Mouse (Mus musculus): ENCODE measurements at regions not wholly inside any gene's neighbourhood (a gene's known extent, or its start where the extent isn't known, plus 50 kb on each side); places are given as distances from the start of the nearest gene placed in this dataset.

DNA sequence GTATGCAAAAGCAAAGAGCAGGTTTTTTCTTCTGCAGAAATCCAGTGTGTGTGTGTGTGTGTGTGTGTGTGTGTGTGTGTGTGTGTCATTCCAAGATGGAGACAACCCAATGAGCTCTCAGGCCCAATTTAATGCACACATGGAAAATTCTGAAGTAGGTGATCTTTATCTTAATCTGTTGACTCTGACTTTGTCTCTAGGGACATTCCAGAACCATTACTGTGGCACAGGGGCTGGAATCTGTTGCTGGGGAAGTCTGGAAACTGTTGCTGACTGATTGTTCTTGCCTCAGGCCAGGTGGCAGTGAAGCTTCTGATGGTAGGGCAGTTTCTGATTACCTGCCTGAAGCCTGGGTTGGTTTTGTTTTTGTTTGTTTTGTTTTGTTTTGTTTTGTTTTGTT is 3850.8 kb downstream of the 9330182O14Rik start:
- H3K27ac ChIP-seq (ENCODE audit: insufficient read depth, low read depth): no peak overlapping the region
- dilution Hi-C loops (cut with MboI; ENCODE audit: extremely low pct_ligation_motif_present, extremely low pct_unique_long_range_greater_than_20kb, low sequenced_read_pairs) (no loop called here), in situ Hi-C loops (cut with MboI; ENCODE audit: low pct_ligation_motif_present, low pct_unique_long_range_greater_than_20kb, low sequenced_read_pairs) (no loop called here)
- DNase-seq (ENCODE audit: extremely low read depth): no peak
- H3K36me3 ChIP-seq (replicated peaks in 1 of 2; ENCODE audit: control insufficient read depth in 1 of 2, insufficient read depth in 1 of 2, low read length in 1 of 2): no peaks in the 10 kb centered on the region
- H3K9ac ChIP-seq (ENCODE audit: insufficient read depth, low read depth): no peak overlapping the region
- no peaks in the 10 kb centered on the region for H3K79me2 ChIP-seq (replicated peaks; ENCODE audit: control insufficient read depth, extremely low read depth, insufficient read depth, poor library complexity, severe bottlenecking)
- no peak for TF ChIP-seq MXI1 (IDR thresholded peaks at IDR 0.05; ENCODE audit: low read depth, low read length)
- no peak for TF ChIP-seq MAZ (IDR thresholded peaks at IDR 0.05; ENCODE audit: low read depth, low read length)
- no peak for TF ChIP-seq MEF2A (IDR thresholded peaks at IDR 0.05; ENCODE audit: borderline replicate concordance, low read depth, low read length)
- no peak for TF ChIP-seq SIN3A (IDR thresholded peaks at IDR 0.05; ENCODE audit: low read length)
- no peak for TF ChIP-seq CHD2 (IDR thresholded peaks at IDR 0.05; ENCODE audit: low read length)
- TF ChIP-seq CTCF (conservative IDR thresholded peaks at IDR 0.05 in 1 of 2, IDR thresholded peaks at IDR 0.05 in 1 of 2; ENCODE audit: low read depth in 2 of 2, low read length in 2 of 2): no peak
- H3K4me3 ChIP-seq (replicated peaks in 1 of 3; ENCODE audit: low read depth in 2 of 3, low read length in 2 of 3, poor library complexity in 1 of 3): no peak overlapping the region
- H3K4me2 ChIP-seq (ENCODE audit: insufficient read depth, low read depth, poor library complexity, severe bottlenecking): no peak overlapping the region
- H3K4me1 ChIP-seq (ENCODE audit: control insufficient read depth in 1 of 2, insufficient read depth in 2 of 2): no peaks in the 10 kb centered on the region
- H3K27me3 ChIP-seq (replicated peaks): no peaks in the 10 kb centered on the region
- no peaks in the 10 kb centered on the region for H3K9me3 ChIP-seq (replicated peaks; ENCODE audit: low read length)

GRCm38 (mm10) chr15:43991229-43991628 is 3857.1 kb downstream of the 9330182O14Rik start:
- H3K9ac ChIP-seq (ENCODE audit: insufficient read depth, low read depth): no peak overlapping the region
- no peaks in the 10 kb centered on the region for H3K4me1 ChIP-seq (ENCODE audit: control insufficient read depth in 1 of 2, insufficient read depth in 2 of 2)
- H3K79me2 ChIP-seq (replicated peaks; ENCODE audit: control insufficient read depth, extremely low read depth, insufficient read depth, poor library complexity, severe bottlenecking): no peaks in the 10 kb centered on the region
- dilution Hi-C loops (cut with MboI; ENCODE audit: extremely low pct_ligation_motif_present, extremely low pct_unique_long_range_greater_than_20kb, low sequenced_read_pairs): no loop called here
- no peak overlapping the region for H3K4me3 ChIP-seq (replicated peaks in 1 of 3; ENCODE audit: low read depth in 2 of 3, low read length in 2 of 3, poor library complexity in 1 of 3)
- in situ Hi-C loops (cut with MboI; ENCODE audit: low pct_ligation_motif_present, low pct_unique_long_range_greater_than_20kb, low sequenced_read_pairs): no loop called here
- H3K4me2 ChIP-seq (ENCODE audit: insufficient read depth, low read depth, poor library complexity, severe bottlenecking): no peak overlapping the region
- TF ChIP-seq RAD21 (IDR thresholded peaks at IDR 0.05; ENCODE audit: low read depth, low read length): peak; percentile 74
- TF ChIP-seq SMC3 (IDR thresholded peaks at IDR 0.05; ENCODE audit: low read depth, low read length): peak; percentile 59
- no peak for TF ChIP-seq ZKSCAN1 (IDR thresholded peaks at IDR 0.05; ENCODE audit: borderline replicate concordance, low read depth, low read length)
- TF ChIP-seq CTCF (conservative IDR thresholded peaks at IDR 0.05 in 1 of 2, IDR thresholded peaks at IDR 0.05 in 1 of 2; ENCODE audit: low read depth in 2 of 2, low read length in 2 of 2): peak; percentile 54 to 66; a peak in 3 of 4 replicates
- DNase-seq (ENCODE audit: extremely low read depth): peak; percentile 60
- no peak overlapping the region for H3K27ac ChIP-seq (ENCODE audit: insufficient read depth, low read depth)
- H3K36me3 ChIP-seq (replicated peaks in 1 of 2; ENCODE audit: control insufficient read depth in 1 of 2, insufficient read depth in 1 of 2, low read length in 1 of 2): no peaks in the 10 kb centered on the region
- no peaks in the 10 kb centered on the region for H3K9me3 ChIP-seq (replicated peaks; ENCODE audit: low read length)
- no peaks in the 10 kb centered on the region for H3K27me3 ChIP-seq (replicated peaks)

DNA sequence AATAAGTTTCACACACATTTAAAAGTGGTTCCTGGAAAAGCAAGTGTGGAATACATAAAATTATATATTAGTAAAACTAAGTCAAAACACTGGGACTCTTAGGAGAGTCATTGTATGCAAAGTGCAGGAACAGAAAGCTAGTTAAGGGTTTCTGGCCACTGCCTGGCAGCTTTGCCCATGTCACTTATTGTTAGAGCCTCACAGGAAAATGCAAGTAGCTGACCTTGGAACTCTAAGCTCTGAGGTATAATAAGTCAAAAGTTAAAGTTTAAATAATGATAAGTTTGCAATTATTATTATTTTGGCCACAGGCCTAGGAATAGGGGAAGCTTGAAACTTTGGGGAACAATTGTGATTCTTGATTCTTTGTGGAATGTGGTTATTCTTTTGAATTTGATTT is 3858.8 kb downstream of the 9330182O14Rik start:
- H3K4me2 ChIP-seq (ENCODE audit: insufficient read depth, low read depth, poor library complexity, severe bottlenecking): no peak overlapping the region
- no peaks in the 10 kb centered on the region for H3K4me1 ChIP-seq (ENCODE audit: control insufficient read depth in 1 of 2, insufficient read depth in 2 of 2)
- no peak overlapping the region for H3K9ac ChIP-seq (ENCODE audit: insufficient read depth, low read depth)
- no peak overlapping the region for H3K27ac ChIP-seq (ENCODE audit: insufficient read depth, low read depth)
- no peaks in the 10 kb centered on the region for H3K27me3 ChIP-seq (replicated peaks)
- H3K36me3 ChIP-seq (replicated peaks in 1 of 2; ENCODE audit: control insufficient read depth in 1 of 2, insufficient read depth in 1 of 2, low read length in 1 of 2): no peaks in the 10 kb centered on the region
- H3K79me2 ChIP-seq (replicated peaks; ENCODE audit: control insufficient read depth, extremely low read depth, insufficient read depth, poor library complexity, severe bottlenecking): no peaks in the 10 kb centered on the region
- no peaks in the 10 kb centered on the region for H3K9me3 ChIP-seq (replicated peaks; ENCODE audit: low read length)
- in situ Hi-C loops (cut with MboI; ENCODE audit: low pct_ligation_motif_present, low pct_unique_long_range_greater_than_20kb, low sequenced_read_pairs) (no loop called here), dilution Hi-C loops (cut with MboI; ENCODE audit: extremely low pct_ligation_motif_present, extremely low pct_unique_long_range_greater_than_20kb, low sequenced_read_pairs) (no loop called here)
- no peak for DNase-seq (ENCODE audit: extremely low read depth)
- TF ChIP-seq GABPA (IDR thresholded peaks at IDR 0.05; ENCODE audit: insufficient replicate concordance, low read depth, low read length) (no peak), SMC3 (IDR thresholded peaks at IDR 0.05; ENCODE audit: low read depth, low read length) (no peak), UBTF (IDR thresholded peaks at IDR 0.05; ENCODE audit: low read depth, low read length) (no peak), ZMIZ1 (IDR thresholded peaks at IDR 0.05; ENCODE audit: low read depth, low read length) (no peak), SIN3A (IDR thresholded peaks at IDR 0.05; ENCODE audit: low read length) (no peak), MYC (IDR thresholded peaks at IDR 0.05; ENCODE audit: low read depth, low read length) (no peak), POLR2A (IDR thresholded peaks at IDR 0.05; ENCODE audit: low read depth, low read length) (no peak), ZC3H11A (IDR thresholded peaks at IDR 0.05; ENCODE audit: low read depth, low read length) (no peak), IRF4 (IDR thresholded peaks at IDR 0.05; ENCODE audit: low read depth, low read length) (no peak), PAX5 (IDR thresholded peaks at IDR 0.05; ENCODE audit: low read length) (no peak), ETS1 (conservative IDR thresholded peaks at IDR 0.05; ENCODE audit: low read depth, low read length) (no peak), POLR2AphosphoS2 (IDR thresholded peaks at IDR 0.05; ENCODE audit: low read depth, low read length) (no peak), NELFE (IDR thresholded peaks at IDR 0.05; ENCODE audit: low read depth, low read length) (no peak), CTCF (conservative IDR thresholded peaks at IDR 0.05 in 1 of 2, IDR thresholded peaks at IDR 0.05 in 1 of 2; ENCODE audit: low read depth in 2 of 2, low read length in 2 of 2) (no peak)
- no peak overlapping the region for H3K4me3 ChIP-seq (replicated peaks in 1 of 3; ENCODE audit: low read depth in 2 of 3, low read length in 2 of 3, poor library complexity in 1 of 3)

Measured in CH12.LX (cell line).